Mouse (Mus musculus) c-Kit-positive CD71-negative TER-119-negative erythroid progenitor cells, embryonic 14.5 days (primary cell): ENCODE results near the gene Asah2.

Experiments used
- DNase-seq: peaks from one replicate; pipeline ENCODE4 v3.0.0-alpha.2; 2013; ENCODE audit warnings: low read depth

Gene Asah2

GRCm38 (mm10) chr19:31971998-31972397 lies 136.0 kb downstream of the Asah2 start:
- DNase-seq = peak; percentile 92

DNA sequence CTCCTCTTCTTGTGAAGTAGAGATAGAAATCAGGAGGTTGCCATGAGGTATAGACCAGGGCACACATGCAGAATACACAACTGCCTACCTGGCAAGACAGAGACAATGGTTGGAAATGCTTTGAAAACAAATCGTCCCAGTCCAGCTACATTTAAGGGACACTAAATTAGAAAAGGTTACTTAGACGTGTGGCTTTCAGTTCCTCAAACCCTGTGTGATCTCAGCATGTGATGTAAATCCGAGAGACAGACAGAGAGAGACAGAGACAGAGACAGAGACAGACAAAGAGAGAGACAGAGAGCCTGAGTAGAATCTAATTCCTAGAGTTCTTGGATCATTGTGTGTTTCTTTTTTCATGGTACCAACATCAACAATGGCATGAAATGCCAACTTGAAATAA lies 136.6 kb downstream of the Asah2 start:
- DNase-seq = no peak

DNA sequence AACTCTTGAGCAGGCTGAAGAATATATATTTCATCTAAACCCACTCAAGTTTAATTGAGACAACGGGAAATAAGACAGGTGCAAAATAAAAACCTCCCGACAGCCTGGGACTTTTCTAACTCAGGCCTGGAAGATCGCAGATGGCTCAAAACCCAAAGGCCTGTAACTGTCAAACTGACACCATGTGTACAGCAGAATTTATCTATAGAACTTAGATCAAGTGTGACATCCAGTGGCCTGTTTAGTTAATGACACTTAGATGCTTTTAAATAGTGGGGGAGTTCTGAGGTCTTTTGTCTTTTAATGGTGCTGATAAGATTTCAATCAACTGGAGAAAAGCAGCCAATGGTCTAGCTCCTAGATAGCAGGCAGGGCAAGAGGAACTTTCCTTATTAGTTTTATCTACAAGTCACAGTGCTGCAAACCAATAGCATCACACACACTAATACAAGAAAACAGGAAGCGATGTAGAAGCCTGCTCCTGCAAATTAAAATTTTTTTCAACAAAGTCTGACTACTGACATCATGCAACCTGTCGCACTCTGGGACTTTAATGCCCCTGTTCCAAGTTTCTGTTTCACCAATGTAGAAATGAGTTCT lies 140.0 kb downstream of the Asah2 start:
- DNase-seq = no peak

GRCm38 (mm10) chr19:31963147-31963546 lies 144.9 kb downstream of the Asah2 start:
- no peak for DNase-seq

- DNase-seq = no peak
These were observed 147.6 kb downstream of the Asah2 start for GRCm38 (mm10) chr19:31960434-31960833.

GRCm38 (mm10) chr19:31956359-31956758 lies 151.7 kb downstream of the Asah2 start:
- no peak for DNase-seq

DNA sequence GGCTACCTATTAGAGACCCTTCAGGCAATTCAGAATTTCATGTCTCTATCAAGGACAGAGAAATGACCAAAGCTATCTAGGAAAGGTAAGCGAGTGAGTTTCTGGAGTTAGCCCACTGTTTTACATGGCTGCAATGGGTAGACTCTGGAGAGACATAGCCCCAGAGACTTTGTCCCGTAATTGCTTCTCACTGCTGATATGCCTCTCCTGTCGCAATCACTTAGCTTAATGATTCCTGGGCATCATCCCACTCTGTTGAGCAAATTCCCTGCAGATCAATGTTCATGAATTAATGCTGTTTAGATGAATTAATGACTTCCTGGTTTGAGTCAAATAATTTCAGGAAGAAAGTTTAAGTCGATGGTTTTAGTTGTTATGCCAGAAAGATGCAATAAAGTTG lies 153.3 kb downstream of the Asah2 start:
- DNase-seq = no peak

DNA sequence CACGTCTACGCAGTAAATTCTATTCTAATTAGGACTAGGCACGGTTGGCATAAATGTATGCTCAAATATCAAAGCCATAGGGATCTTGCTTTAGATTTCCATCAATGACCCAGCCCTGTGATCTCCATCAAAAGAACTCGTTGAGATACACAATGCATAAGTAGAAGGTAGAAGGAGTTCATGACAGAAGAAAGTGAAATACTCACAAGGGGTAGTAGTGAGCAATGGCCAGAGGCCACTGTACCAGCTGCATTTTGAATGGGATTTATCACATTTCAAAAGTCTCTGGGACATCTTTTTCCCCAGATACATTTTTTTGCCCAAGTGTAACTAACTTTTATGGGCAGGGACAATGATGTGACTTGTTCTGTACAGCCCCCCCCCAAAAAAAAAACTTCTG lies 153.7 kb downstream of the Asah2 start:
- no peak for DNase-seq

DNA sequence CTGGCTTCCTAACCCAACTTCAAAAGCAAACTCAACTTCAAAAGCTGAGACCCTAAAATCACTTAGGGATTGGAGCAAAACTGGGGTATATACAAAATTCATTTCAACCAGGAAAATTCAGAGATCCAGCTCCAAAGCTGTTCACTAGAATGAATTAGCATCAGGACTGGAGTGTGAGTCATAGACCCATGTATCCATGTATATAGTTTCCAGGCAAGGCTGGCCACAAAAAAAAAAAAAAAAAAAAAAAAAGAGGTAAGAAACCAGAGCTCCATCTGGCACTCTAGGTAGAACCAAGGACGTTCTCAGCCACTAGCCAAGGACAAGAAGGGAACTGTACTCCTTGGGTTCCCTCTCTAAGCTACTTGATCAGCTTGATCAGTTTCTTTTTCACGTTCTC lies 154.2 kb downstream of the Asah2 start:
- no peak for DNase-seq

- no peak for DNase-seq
These were observed 157.1 kb downstream of the Asah2 start for GRCm38 (mm10) chr19:31950793-31951489.
